Mouse (Mus musculus) MEL (cell line): ENCODE results near the gene Phf23.

Experiments used
- CTCF ChIP-seq, 3 experiments: IDR thresholded peaks in 2 of 3; conservative IDR thresholded peaks in 1 of 3; 2 replicates each; pipeline ENCODE4 v1.5.1; 2011 to 2012; ENCODE audit warnings: low read length in 3 of 3, low read depth in 2 of 3, mild to moderate bottlenecking in 2 of 3, improper control_type of control experiment in 1 of 3, inconsistent platforms in 1 of 3, mixed read lengths in 1 of 3, moderate library complexity in 1 of 3; ENCODE audit not compliant: control insufficient read depth in 1 of 3, insufficient read depth in 1 of 3, poor library complexity in 1 of 3, severe bottlenecking in 1 of 3
- E2F4 ChIP-seq: IDR thresholded peaks from 2 replicates; pipeline ENCODE4 v1.6.1; 2011; ENCODE audit warnings: low read depth, low read length, improper control_type of control experiment, borderline replicate concordance
- MAFK ChIP-seq: IDR thresholded peaks from 2 replicates; pipeline ENCODE4 v1.6.1; 2011; ENCODE audit warnings: low read depth, mild to moderate bottlenecking, low read length, improper control_type of control experiment, borderline replicate concordance
- MAZ ChIP-seq: IDR thresholded peaks from 2 replicates; pipeline ENCODE4 v1.6.1; 2012; ENCODE audit warnings: low read depth, mild to moderate bottlenecking, inconsistent platforms, low read length, improper control_type of control experiment
- MXI1 ChIP-seq: IDR thresholded peaks from 2 replicates; pipeline ENCODE4 v1.6.1; 2011; ENCODE audit warnings: mild to moderate bottlenecking, low read depth, low read length, improper control_type of control experiment
- POLR2A ChIP-seq, 2 experiments: IDR thresholded peaks; 2 replicates each; pipeline ENCODE4 v1.6.1; 2011 to 2012; ENCODE audit warnings: low read length in 2 of 2, mild to moderate bottlenecking in 2 of 2, control low read depth in 1 of 2, improper control_type of control experiment in 1 of 2, low read depth in 1 of 2, moderate library complexity in 1 of 2; ENCODE audit not compliant: control insufficient read depth in 1 of 2, insufficient read depth in 1 of 2, poor library complexity in 1 of 2
- POLR2AphosphoS2 ChIP-seq: IDR thresholded peaks from 2 replicates; pipeline ENCODE4 v1.6.1; 2011; ENCODE audit warnings: low read length, improper control_type of control experiment
- RCOR1 ChIP-seq: IDR thresholded peaks from 2 replicates; pipeline ENCODE4 v1.6.1; 2012; ENCODE audit warnings: low read depth, mild to moderate bottlenecking, inconsistent platforms, low read length, improper control_type of control experiment
- TCF12 ChIP-seq: IDR thresholded peaks from 2 replicates; pipeline ENCODE4 v1.6.1; 2014; ENCODE audit warnings: low read depth, mild to moderate bottlenecking, inconsistent platforms, low read length, improper control_type of control experiment, moderate library complexity

GRCm38 (mm10) chr11:70010961-70011360, 15.4 kb downstream of the Phf23 start:
- no peak for TF ChIP-seq CTCF (IDR thresholded peaks at IDR 0.05 in 2 of 3, conservative IDR thresholded peaks at IDR 0.05 in 1 of 3; ENCODE audit: control insufficient read depth in 1 of 3, insufficient read depth in 1 of 3, low read depth in 2 of 3, low read length in 3 of 3, poor library complexity in 1 of 3, severe bottlenecking in 1 of 3)
- TF ChIP-seq MAFK: no peak
- TF ChIP-seq MAZ: no peak
- no peak for TF ChIP-seq POLR2A (IDR thresholded peaks at IDR 0.05; ENCODE audit: control insufficient read depth in 1 of 2, insufficient read depth in 1 of 2, low read depth in 1 of 2, low read length in 2 of 2, poor library complexity in 1 of 2)
- TF ChIP-seq RCOR1: no peak
- TF ChIP-seq POLR2AphosphoS2: no peak
- no peak for TF ChIP-seq E2F4
- no peak for TF ChIP-seq MXI1
- no peak for TF ChIP-seq TCF12
